Mouse (Mus musculus) thymus, adult 2 months (tissue): ENCODE measurements around the gene Dlec1.

Source experiments
- CTCF ChIP-seq: fragments of 200-500 bp; IDR thresholded peaks from 2 replicates; pipeline ENCODE4 v1.5.1; 2012; ENCODE audit warnings: mild to moderate bottlenecking, control low read depth, low read length, moderate library complexity, borderline replicate concordance; ENCODE audit not compliant: control insufficient read depth, poor library complexity, insufficient read depth; ENCODE audit errors: extremely low read depth
- POLR2A ChIP-seq: fragments of 200-500 bp; IDR thresholded peaks from 2 replicates; pipeline ENCODE4 v1.6.1; 2012; ENCODE audit warnings: mild to moderate bottlenecking, low read length, control low read depth, moderate library complexity; ENCODE audit not compliant: control insufficient read depth, poor library complexity, insufficient read depth; ENCODE audit errors: extremely low read depth

- TF ChIP-seq CTCF: no peak
- no peak for TF ChIP-seq POLR2A
Observed at GRCm38 (mm10) chr9:119093419-119094295, 8.6 kb upstream of the Dlec1 start, which contains the start of gene Plcd1.
